In genomic region chr15:91754546-91754945, GRCm38 (mm10) we compare ENCODE assay signal across 9 mouse cellular contexts.
DNase-seq lines count a peak whose midpoint lies in the region.
"Had no signal": no experiment of that assay in that cellular context is flagged by ENCODE, and none has a peak within 500 bp of the region (broad histone marks: within the 10 kb centered on the region; RNA-seq: fewer than 3 reads in every experiment).

No protein-coding gene starts in this region.

- intact Hi-C loops in gastrocnemius, postnatal 36 days (cut with DNase I), result loop anchor here (2.0 to 10.0 kb wide), 2 partner anchors 146 to 280 kb away; no protein-coding TSS in a partner anchor

- peak; percentile 23 for DNase-seq in gastrocnemius, adult 18-20 months (ENCODE audit: low spot score)
- DNase-seq in gastrocnemius, postnatal 36 days, result no peak
- peak; percentile 7 for DNase-seq in CD4-positive helper T cell, adult 2 months (ENCODE audit: low read depth, low spot score)
- peak; percentile 24 for DNase-seq in cerebellum, adult 11-12 months
- peak; percentile 39 to 64 for DNase-seq in frontal cortex, postnatal 36 days (ENCODE audit: low spot score in 2 of 2)
- peak; percentile 14 to 74 for DNase-seq in kidney, postnatal 36 days
- peak; percentile 67 for DNase-seq in lung, postnatal 36 days
- peak; percentile 50 for DNase-seq in thymus, postnatal 0 days (ENCODE audit: low spot score)
- DNase-seq: liver, embryonic 13.5 days had no signal

Comparison
In these comparisons a context has a peak if more than half of its experiments do, and no peak if none do; other contexts are left out.
1. DNase-seq: peak in gastrocnemius, adult 18-20 months (single experiment), CD4-positive helper T cell, adult 2 months (single experiment), cerebellum, adult 11-12 months (single experiment), frontal cortex, postnatal 36 days (2 of 2), kidney, postnatal 36 days (2 of 2), lung, postnatal 36 days (single experiment) and thymus, postnatal 0 days (single experiment); none in gastrocnemius, postnatal 36 days (0 of 2).